Mouse (Mus musculus) stomach, postnatal 0 days (tissue): ENCODE results near the gene Plscr3. TPM values are rescaled to one million over a fixed set of nuclear protein-coding genes. Genes with fewer than 3 reads are reported as not detected.

Experiments
- ATAC-seq: fragments of 200-750 bp; cut with Nextera tagmentation; 2 replicates; pipeline ENCODE4 v1.8.0; 2017; ENCODE audit not compliant: low FRiP score, low TSS enrichment
- DNase-seq: peaks from one replicate; pipeline ENCODE4 v3.0.0-alpha.2; 2016; ENCODE audit warnings: low spot score
- H3K27ac ChIP-seq: fragments of 300-500 bp; sonication (generic); replicated peaks from 2 replicates; pipeline ENCODE4 v1.5.1; 2014; ENCODE audit warnings: mild to moderate bottlenecking, control low read depth
- H3K27me3 ChIP-seq: fragments of 300-500 bp; sonication (generic); 2 replicates; pipeline ENCODE4 v1.6.1; 2014; ENCODE audit warnings: low read length; ENCODE audit not compliant: control insufficient read depth, insufficient read depth
- H3K36me3 ChIP-seq: fragments of 300-500 bp; sonication (generic); 2 replicates; pipeline ENCODE4 v1.6.1; 2014; ENCODE audit warnings: low read length, mixed read lengths; ENCODE audit not compliant: control insufficient read depth, insufficient read depth
- H3K4me1 ChIP-seq: fragments of 300-500 bp; sonication (generic); replicated peaks from 2 replicates; pipeline ENCODE4 v1.6.1; 2014; ENCODE audit warnings: antibody characterized with exemption; ENCODE audit not compliant: control insufficient read depth, insufficient read depth
- H3K4me2 ChIP-seq: fragments of 300-500 bp; sonication (generic); replicated peaks from 2 replicates; pipeline ENCODE4 v1.6.1; 2014; ENCODE audit warnings: low read depth, mild to moderate bottlenecking, control low read depth, moderate library complexity
- H3K4me3 ChIP-seq: fragments of 300-500 bp; sonication (generic); 2 replicates; pipeline ENCODE4 v1.5.1; 2014; ENCODE audit warnings: low read depth, low read length, control low read depth
- H3K9ac ChIP-seq: fragments of 300-500 bp; sonication (generic); 2 replicates; pipeline ENCODE4 v1.6.1; 2014; ENCODE audit warnings: mild to moderate bottlenecking, low read length, control low read depth, mixed read lengths
- H3K9me3 ChIP-seq: fragments of 300-500 bp; sonication (generic); 2 replicates; pipeline ENCODE4 v1.6.1; 2016; ENCODE audit warnings: low read length; ENCODE audit not compliant: control insufficient read depth
- CTCF ChIP-seq: IDR thresholded peaks from 2 replicates; pipeline ENCODE4 v1.5.1; 2016; ENCODE audit warnings: antibody characterized with exemption, low read depth, mild to moderate bottlenecking, moderate library complexity
- EP300 ChIP-seq: optimal IDR thresholded peaks from 2 replicates; pipeline ENCODE3; 2016; ENCODE audit warnings: antibody characterized with exemption
- WGBS: fragments of 180-500 bp; shearing (Covaris S2); extraction: QIAGEN DNeasy Blood & Tissue Kit; methylation state at CpG from one replicate; pipeline ENCODE4 v1.1.7; 2014; 5-methylcytosine and 5-hydroxymethylcytosine counted together
- polyA plus RNA-seq: library from polyadenylated mRNA; unstranded; fragments of >200 nt; fragmentation: Nextera tagmentation; extraction: Ambion mirVana; gene quantifications from 2 replicates; pipeline ENCODE4 v1.2.1, GENCODE M21; 2015

Gene Plscr3
- polyA plus RNA-seq, 1 experiment from 2014 or later, result 54.4 TPM

- H3K9ac ChIP-seq, result no peak overlapping the region
- no peak for ATAC-seq
- H3K4me2 ChIP-seq, result no peak overlapping the region
- H3K27me3 ChIP-seq, result no peaks in the 10 kb centered on the region
- no peak for DNase-seq
- WGBS, result 35% methylated on average over 7 of the region's 7 CpGs
- TF ChIP-seq CTCF (no peak; the same call in 1 of the 2 replicates), EP300 (no peak)
- H3K27ac ChIP-seq, result peak overlapping the region; percentile 63
- no peaks in the 10 kb centered on the region for H3K36me3 ChIP-seq
- H3K4me3 ChIP-seq, result no peak overlapping the region
- no peaks in the 10 kb centered on the region for H3K9me3 ChIP-seq
- peaks cover 11% of the 10 kb centered on the region for H3K4me1 ChIP-seq
Measured at GRCm38 (mm10) chr11:69876186-69876585, 30.0 kb downstream of the Plscr3 start.

GRCm38 (mm10) chr11:69876867-69877266 lies 30.7 kb downstream of the Plscr3 start:
- Histone ChIP-seq H3K27me3 (no peaks in the 10 kb centered on the region), H3K4me3 (no peak overlapping the region), H3K27ac (peak overlapping the region; percentile 63), H3K9ac (no peak overlapping the region), H3K36me3 (no peaks in the 10 kb centered on the region), H3K9me3 (no peaks in the 10 kb centered on the region), H3K4me2 (no peak overlapping the region), H3K4me1 (peaks cover 11% of the 10 kb centered on the region)
- WGBS, result 2% methylated on average over 12 of the region's 12 CpGs
- TF ChIP-seq EP300, result no peak
- TF ChIP-seq CTCF, result peak; percentile 92
- ATAC-seq, result peak; percentile 39
- DNase-seq, result peak; percentile 91

GRCm38 (mm10) chr11:69877878-69878277 lies 31.7 kb downstream of the Plscr3 start, which contains the start of gene Tmem95:
Gene Tmem95, minus strand, starts transcription at chr11:69878018.
- no peak within 1 kb of the TSS for H3K4me3 ChIP-seq
- no peaks in the 10 kb centered on the region for H3K27me3 ChIP-seq

GRCm38 (mm10) chr11:69878399-69878798 lies 32.2 kb downstream of the Plscr3 start:
- ATAC-seq (peak; percentile 28), DNase-seq (peak; percentile 52)
- Histone ChIP-seq H3K27ac (peak overlapping the region; percentile 93), H3K36me3 (no peaks in the 10 kb centered on the region), H3K27me3 (no peaks in the 10 kb centered on the region), H3K4me2 (no peak overlapping the region), H3K9ac (no peak overlapping the region), H3K4me3 (no peak overlapping the region), H3K9me3 (no peaks in the 10 kb centered on the region), H3K4me1 (peaks cover 11% of the 10 kb centered on the region)
- WGBS, result 52% methylated on average over 3 of the region's 3 CpGs
- no peak for TF ChIP-seq EP300
- no peak for TF ChIP-seq CTCF

More at GRCm38 (mm10) chr11:69877878-69878277, 31.7 kb downstream of the Plscr3 start, which contains the start of gene Tmem95:
- DNase-seq (no peak), ATAC-seq (no peak)
- peaks cover 11% of the 10 kb centered on the region for H3K4me1 ChIP-seq
- no peak within 1 kb of the TSS for H3K9ac ChIP-seq
- H3K4me2 ChIP-seq, result 0 out of 2 replicates have a peak within 1 kb of the TSS, but pooled peaks have one; percentile 77
- peak within 1 kb of the TSS; percentile 93 for H3K27ac ChIP-seq
- TF ChIP-seq CTCF (no peak), EP300 (no peak)
- 65% methylated on average over 11 of the region's 11 CpGs for WGBS
- no peaks in the 10 kb centered on the region for H3K9me3 ChIP-seq
- H3K36me3 ChIP-seq, result no peaks in the 10 kb centered on the region

- peaks cover 11% of the 10 kb centered on the region for H3K4me1 ChIP-seq
- ATAC-seq (no peak), DNase-seq (no peak)
- WGBS, result 84% methylated on average over 6 of the region's 6 CpGs
- TF ChIP-seq EP300, result no peak
- no peak for TF ChIP-seq CTCF
- H3K9ac ChIP-seq, result peak overlapping the region; percentile 65
- H3K4me2 ChIP-seq, result peak overlapping the region; percentile 77
- H3K4me3 ChIP-seq, result peak overlapping the region; percentile 57
- H3K9me3 ChIP-seq, result no peaks in the 10 kb centered on the region
- H3K27me3 ChIP-seq, result no peaks in the 10 kb centered on the region
- no peaks in the 10 kb centered on the region for H3K36me3 ChIP-seq
- peak overlapping the region; percentile 93 for H3K27ac ChIP-seq
Measured at GRCm38 (mm10) chr11:69878952-69879351, 32.8 kb downstream of the Plscr3 start.

- Histone ChIP-seq H3K4me1 (peaks cover 11% of the 10 kb centered on the region), H3K9me3 (no peaks in the 10 kb centered on the region), H3K27me3 (no peaks in the 10 kb centered on the region), H3K4me3 (peak overlapping the region; percentile 57), H3K9ac (peak overlapping the region; percentile 65), H3K4me2 (peak overlapping the region; percentile 77), H3K36me3 (no peaks in the 10 kb centered on the region), H3K27ac (peak overlapping the region; percentile 93)
- DNase-seq, result no peak
- ATAC-seq, result no peak
- TF ChIP-seq EP300 (no peak), CTCF (no peak)
- whole genome bisulfite sequencing, result 51% methylated on average over 15 of the region's 15 CpGs
Measured at GRCm38 (mm10) chr11:69879711-69880110, 33.5 kb downstream of the Plscr3 start.
